ENCODE assay signal across 8 mouse cellular contexts in the genomic region with DNA sequence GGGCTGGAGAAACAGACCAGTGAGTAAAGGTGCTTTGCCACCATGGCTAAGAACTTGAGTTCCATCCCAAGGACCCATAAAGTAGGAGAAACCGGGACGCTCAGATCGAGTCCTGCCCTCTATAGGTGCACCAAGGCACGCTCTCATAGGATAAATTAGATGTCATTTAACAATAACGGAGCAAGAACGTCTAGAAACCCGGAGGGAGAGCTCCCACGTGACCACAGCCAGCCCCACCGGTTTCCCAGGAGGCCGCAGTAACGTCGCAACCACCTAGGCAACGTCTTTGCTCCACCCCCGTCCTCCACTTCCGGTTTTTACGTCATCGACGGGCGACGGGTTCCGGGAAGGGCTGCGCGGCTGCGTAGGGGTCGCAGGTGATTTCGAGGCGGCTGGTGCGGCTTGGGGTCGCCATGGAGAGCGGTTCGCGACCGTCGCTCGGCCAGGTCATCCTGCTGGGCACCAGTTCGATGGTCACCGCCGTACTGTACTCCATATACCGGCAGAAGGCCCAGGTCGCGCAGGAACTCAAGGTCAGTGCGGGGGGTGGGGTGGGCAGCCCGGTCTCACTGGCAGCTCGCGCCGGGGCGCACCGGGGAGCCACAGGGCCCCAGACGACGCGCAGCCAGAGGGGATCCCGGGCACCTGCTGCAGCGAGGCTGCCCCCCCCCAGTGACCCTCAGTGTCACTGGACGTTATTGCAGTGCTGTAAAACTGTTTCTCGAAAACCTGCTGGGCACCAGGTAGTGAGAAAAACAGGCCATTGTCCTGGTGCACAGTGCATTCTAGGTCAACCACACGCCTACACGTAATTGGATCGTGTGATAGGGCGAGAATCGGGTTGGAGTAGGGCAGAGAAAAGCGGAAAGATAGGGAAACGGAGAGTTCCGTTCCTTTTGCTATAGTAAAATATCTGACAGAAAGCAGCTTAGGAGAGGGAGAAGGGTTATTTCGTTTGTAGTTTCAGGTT. TPM values are rescaled to one million over a fixed set of nuclear protein-coding genes. Genes with fewer than 3 reads are reported as not detected.
DNase-seq lines count a peak whose midpoint lies in the region; ATAC-seq lines count a peak whose summit lies in the region.

A gene (plus strand): TSS at position 325 of the 970 bp plus-strand sequence.

- H3K4me3 ChIP-seq in heart, embryonic 10.5 days = peak within 1 kb of the TSS; percentile 99
- H3K4me3 ChIP-seq in kidney, embryonic 15.5 days (replicated peaks) = peak within 1 kb of the TSS; percentile 96

- H3K4me1 ChIP-seq in heart, embryonic 10.5 days = peaks cover 7% of the 10 kb centered on the region
- H3K4me1 ChIP-seq in kidney, embryonic 15.5 days = peaks cover 17% of the 10 kb centered on the region

- peak within 1 kb of the TSS; percentile 88 for H3K9ac ChIP-seq in kidney, embryonic 15.5 days

- DNase-seq in B cell, adult 2 months = peak; percentile 98 to 99
- peak; percentile 98 for DNase-seq in brain, adult 2 months (ENCODE audit: low read depth, low spot score)
- peak; percentile 98 for DNase-seq in heart, embryonic 10.5 days (ENCODE audit: low spot score)
- DNase-seq in liver = peak; percentile 90
- peak; percentile 92 to 95 for DNase-seq in spleen, postnatal 4 days (ENCODE audit: low spot score in 2 of 2)

- no peaks in the 10 kb centered on the region for H3K9me3 ChIP-seq in heart, embryonic 10.5 days
- H3K9me3 ChIP-seq in kidney, embryonic 15.5 days (replicated peaks) = no peaks in the 10 kb centered on the region

- H3K27ac ChIP-seq in heart, embryonic 10.5 days = peak within 1 kb of the TSS; percentile 93
- peak within 1 kb of the TSS; percentile 67 for H3K27ac ChIP-seq in kidney, embryonic 15.5 days

- peaks cover 38% of the 10 kb centered on the region for H3K36me3 ChIP-seq in heart, embryonic 10.5 days
- H3K36me3 ChIP-seq in kidney, embryonic 15.5 days = peaks cover 39% of the 10 kb centered on the region

- H3K27me3 ChIP-seq in heart, embryonic 10.5 days (ENCODE audit: insufficient read depth, poor library complexity, severe bottlenecking) = no peaks in the 10 kb centered on the region; the same call in 1 of the 2 replicates
- H3K27me3 ChIP-seq in kidney, embryonic 15.5 days = peaks cover 25% of the 10 kb centered on the region

- WGBS in heart, embryonic 10.5 days = under 1% methylated on average over 64 of the region's 64 CpGs
- under 1% methylated on average over 64 of the region's 64 CpGs for WGBS in kidney, embryonic 15.5 days

- H3K4me2 ChIP-seq in kidney, embryonic 15.5 days = peak within 1 kb of the TSS; percentile 82

- peak; percentile 97 for ATAC-seq in erythroblast, adult 5-6 weeks (replicated peaks; ENCODE audit: low FRiP score, poor library complexity, severe bottlenecking)
- ATAC-seq in kidney, embryonic 15.5 days (replicated peaks; ENCODE audit: low FRiP score) = peak; percentile 87
- ATAC-seq in monocyte, adult 5-6 weeks (replicated peaks; ENCODE audit: insufficient number of reproducible peaks, low FRiP score, low TSS enrichment, poor library complexity, severe bottlenecking) = peak; percentile 97

RNA-seq across cellular contexts. Expression of the gene that starts here (rescaled TPM):
- total RNA-seq in erythroblast, adult 5-6 weeks (2015; ENCODE audit: low replicate concordance) = 3.7 and 4.2 TPM in 2 replicates
- 2.0 and 3.8 TPM in 2 replicates for total RNA-seq in erythroblast, adult 5-6 weeks (2017; ENCODE audit: low replicate concordance)
- polyA plus RNA-seq in heart, embryonic 10.5 days (2016; fragmentation: Nextera tagmentation; extraction: Ambion mirVana) = 22.2 and 24.9 TPM in 2 replicates
- polyA plus RNA-seq in kidney, embryonic 15.5 days (2015; fragmentation: Nextera tagmentation; extraction: Ambion mirVana) = 21.6 and 23.8 TPM in 2 replicates
- total RNA-seq in monocyte, adult 5-6 weeks (2017) = 10.8 to 12.0 TPM (median 11.9 TPM) in 3 replicates

Comparison
In these comparisons a context has a peak if more than half of its experiments do, and no peak if none do; other contexts are left out.
1. Peak in every context shown above with its lines: DNase-seq, ATAC-seq, H3K4me3 ChIP-seq and H3K27ac ChIP-seq.